Mouse (Mus musculus) CD4-positive, CD25-positive, alpha-beta regulatory T cell, adult 2 months (primary cell): ENCODE measurements around the gene Lipk.

Source experiments
- DNase-seq: peaks from one replicate; pipeline ENCODE4 v3.0.0-alpha.2; 2012; ENCODE audit warnings: low read depth, low spot score

Gene Lipk

DNA sequence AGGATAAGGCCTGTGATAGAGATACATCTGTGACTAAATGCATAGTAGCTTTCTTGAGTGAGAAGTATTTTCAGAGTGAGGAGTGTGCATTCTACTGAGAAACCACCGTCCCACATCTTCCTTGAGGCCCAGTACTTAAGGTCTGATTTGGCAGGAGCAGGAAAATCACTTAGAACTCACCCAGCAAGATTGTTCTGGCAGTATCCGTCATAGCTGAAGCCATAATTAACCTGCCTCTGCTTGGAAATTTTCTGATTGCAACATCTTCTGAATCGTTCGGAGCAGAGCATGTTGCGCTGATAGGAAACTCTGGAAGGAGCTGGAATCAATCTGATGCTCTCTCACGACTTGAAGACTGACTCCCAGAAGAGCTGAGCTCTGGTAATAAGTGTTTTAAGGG is at the start of gene Lipk:
Gene Lipk (plus strand): TSS at position 289 of the 400 bp plus-strand sequence.
- no peak for DNase-seq

DNA sequence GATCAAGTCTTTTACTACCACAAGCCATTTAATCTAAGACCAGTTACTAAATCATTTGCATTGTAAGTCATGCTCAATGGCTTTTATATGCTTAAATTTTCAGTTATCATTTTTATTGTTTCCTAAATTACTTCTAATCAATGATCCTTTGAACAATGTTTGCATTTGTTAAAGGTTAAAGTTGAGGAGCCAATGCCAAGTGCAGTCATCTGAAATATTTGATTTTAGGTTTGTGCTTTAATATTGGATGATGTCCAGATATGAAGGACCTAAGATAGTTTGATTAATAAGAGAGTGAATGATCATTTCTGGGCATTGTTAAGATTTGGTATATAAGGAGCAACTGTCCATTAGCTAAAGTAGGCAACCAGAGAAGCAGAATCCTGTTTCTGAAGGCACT is 47.2 kb upstream of the Lipk start, which contains the start of gene Lipf:
Gene Lipf (plus strand): TSS at position 301 of the 400 bp plus-strand sequence.
- no peak for DNase-seq

DNA sequence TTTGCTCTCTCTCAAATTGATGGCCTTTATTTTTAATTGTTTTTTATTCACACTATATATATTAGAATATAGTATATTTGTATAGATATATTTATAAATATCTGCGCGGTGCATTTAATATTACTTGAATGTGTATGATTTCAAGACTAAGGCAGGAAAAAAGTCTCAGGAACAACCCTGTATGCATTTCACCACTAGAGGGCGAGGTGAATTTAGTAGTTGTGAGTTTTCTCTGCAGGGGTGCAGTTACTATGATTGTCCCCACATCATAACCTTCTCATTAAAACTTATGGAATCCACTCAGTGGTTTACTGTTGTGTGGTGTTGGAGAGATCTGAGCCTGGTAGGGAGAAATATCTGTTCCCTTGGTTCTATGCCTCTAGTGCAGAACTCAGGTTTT is 29.1 kb upstream of the Lipk start:
- DNase-seq = peak; percentile 45

DNA sequence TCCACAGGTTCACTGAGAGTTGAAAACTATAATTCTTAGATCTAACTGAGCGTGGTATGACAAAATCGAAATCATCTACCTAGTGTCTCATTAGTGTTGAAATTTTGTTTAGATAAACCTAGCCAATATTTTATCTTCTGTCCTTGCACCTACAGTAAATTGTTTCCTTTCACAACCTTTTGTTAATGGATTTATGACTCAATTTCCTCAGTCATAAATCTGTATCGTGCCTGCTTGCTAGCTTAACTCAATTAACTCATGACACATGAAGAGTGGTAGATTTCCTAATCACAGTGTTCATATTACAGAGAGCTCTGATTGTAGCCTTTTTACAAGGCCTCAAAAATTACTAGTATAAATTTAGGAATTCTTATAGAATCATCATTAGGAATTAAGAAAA is 25.0 kb upstream of the Lipk start:
- no peak for DNase-seq

DNA sequence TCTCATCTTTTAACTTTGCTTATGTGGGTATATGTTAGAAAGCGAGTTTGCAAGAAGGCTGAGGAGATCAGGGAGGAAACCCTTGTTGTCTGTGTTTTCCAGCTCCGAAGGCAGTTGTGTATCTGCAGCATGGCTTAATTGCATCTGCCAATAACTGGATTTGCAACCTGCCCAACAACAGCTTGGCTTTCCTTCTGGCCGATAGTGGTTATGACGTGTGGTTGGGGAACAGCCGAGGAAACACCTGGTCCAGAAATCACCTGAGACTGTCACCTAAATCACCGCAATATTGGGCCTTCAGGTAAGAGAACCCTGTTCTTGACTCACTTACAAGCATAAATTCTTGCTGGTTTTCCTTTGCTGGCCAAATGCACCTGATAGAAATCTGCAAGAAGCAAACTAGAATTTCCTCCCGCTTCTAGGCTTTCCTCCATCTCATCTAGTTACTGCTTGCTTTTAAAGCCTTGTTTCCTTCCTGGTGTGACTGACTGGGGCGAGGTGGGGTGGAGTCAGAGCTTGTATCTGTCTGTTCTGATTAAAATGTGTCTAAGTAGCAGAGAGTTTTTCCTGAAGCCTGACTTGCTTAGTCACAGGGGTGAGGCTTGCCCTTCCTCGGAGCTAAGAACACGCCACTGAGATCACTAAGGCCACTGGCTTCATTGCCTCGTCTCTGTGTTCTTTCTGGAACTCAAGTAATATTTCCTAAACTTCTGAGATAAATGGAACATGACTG is 13.5 kb downstream of the Lipk start:
- no peak for DNase-seq

DNA sequence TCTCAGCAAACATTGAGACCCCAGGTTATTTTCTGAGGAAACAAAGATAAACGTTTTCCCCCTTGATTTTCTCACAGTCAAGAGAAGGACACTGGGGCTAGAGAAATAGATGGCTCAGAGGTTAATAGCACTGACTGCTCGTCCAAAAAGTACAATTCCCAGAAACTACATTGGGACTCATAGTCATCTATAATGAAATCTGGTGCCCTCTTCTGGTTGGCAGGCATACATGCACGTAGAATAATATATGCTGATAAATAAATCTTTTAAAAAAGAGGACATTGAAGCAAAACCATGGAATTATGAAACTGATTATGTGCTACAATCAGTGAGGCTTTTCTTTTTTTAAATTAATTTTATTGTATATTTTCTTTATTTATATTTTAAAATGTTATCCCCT is 14.7 kb downstream of the Lipk start:
- peak; percentile 43 for DNase-seq

DNA sequence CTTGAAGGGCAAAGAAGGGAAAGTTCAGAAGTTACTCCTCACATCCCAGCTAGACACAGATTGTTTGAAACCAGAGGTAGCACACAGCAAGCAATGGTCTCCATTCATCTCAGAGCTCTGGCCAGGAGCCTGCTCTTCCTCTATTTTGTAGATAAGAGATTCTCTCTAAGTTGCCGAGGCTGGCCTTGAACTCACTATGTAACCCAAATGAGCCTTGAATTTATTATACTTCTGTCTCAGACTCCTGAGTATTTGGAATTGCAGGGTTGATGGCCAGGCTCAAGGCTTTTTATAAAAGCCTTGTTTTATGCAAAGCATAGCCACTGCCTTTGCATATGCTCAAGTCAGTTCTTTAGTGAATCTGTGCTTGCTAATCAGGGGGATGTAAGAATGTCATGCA is 31.6 kb downstream of the Lipk start:
- DNase-seq = no peak

DNA sequence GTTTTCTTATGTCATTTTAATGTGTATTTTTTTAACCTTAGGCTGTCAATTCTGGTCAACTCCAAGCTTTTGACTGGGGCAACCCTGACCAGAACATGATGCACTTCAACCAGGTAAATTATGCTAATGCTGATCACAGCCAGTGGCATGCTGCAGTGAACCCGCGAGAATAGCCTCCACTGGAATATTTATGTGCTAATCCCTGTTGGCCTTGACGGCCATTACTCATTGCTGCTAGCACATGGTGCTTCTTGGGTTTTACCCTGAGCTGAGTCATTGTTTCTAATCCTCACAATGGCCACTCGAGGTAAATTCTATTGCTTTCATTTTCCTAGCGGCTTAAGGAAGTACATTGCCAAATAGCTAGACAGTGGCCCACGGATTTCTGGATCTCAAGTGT is 34.9 kb downstream of the Lipk start:
- DNase-seq = no peak

DNA sequence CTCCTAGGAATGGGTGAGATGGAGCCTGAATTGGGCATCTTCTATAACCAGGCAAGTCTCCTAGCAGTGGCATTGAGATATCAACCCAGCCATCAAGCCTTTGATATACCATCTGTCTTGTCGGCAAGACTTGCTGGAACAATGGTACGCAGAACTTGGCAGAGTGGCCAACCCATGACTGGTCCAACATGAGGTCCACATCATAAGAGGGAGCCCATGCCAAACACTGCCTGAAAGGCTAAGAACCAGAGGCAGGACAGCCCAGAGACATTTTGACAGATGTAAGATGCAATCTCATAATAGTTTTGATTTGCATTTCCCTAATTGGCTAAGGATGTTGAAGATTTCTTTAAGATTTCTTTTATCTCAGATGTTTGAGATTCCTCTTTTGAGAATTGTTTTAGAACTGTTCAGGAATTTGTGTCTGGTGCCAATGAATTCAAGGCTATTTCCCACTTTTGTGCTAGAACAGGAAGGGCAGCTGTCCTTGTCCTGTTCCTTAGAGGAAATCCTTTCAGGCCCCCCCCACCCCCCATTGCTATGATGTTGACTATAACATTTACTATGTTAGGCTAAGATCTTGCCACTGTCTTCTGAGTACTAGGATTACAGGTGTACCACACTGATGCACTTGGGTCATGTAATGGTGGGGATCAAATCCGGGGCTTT is 41.4 kb downstream of the Lipk start:
- DNase-seq = no peak

DNA sequence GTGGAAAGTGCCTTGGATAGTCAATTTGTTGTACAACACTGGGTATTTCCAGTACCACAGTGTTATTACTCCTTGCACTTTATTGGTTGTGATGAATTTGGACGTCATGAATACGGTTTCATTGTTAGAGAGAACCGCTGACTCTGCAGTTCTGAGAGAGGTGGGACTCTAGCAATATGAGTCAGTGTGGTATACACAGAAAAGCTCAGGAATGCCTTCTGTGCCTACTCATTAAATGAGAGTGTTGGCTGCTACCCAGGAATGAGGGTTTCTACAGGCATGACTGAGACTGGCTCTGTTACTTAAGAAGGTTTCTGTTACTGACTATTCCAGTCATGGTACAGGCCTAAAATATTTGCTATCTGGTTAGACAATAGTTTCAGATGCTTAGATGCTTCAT is 43.4 kb downstream of the Lipk start:
- DNase-seq = no peak

DNA sequence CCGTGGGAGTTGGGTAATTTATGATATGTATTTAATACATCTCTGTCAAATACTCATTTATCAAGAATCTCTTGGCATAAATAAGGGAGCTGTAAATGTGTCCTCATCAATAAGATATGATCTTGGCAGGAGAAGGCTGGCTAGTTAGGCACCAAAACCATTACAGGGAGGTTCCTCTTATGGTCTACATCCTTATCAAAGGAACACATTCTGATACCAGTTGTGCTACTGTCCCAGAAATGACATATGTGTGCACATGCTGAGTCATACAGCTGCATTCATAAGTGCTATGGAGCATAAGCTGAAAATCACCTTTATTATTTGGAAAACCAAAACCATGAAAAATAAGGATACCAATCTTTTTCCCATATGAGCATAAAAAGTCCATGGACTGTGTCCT is 55.5 kb downstream of the Lipk start:
- DNase-seq = no peak

DNA sequence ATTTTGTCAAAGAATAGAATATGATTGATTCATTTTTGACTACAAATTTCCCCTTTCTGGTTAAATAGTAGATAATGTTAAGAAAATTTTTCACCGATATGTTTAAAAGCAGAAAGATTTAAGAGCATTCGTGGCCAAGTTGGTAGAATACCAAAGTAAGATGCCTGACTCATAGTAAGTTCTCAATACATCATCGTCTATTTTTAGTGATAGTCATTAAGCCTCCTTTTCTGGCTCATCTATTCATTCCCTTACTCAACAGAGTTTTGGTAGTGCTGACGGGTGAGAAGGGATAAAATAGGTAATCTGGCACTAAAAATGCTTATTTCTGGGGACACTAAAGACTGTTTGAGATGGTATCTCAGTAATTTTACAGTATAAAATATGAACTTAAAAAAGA is 56.0 kb downstream of the Lipk start:
- no peak for DNase-seq

DNA sequence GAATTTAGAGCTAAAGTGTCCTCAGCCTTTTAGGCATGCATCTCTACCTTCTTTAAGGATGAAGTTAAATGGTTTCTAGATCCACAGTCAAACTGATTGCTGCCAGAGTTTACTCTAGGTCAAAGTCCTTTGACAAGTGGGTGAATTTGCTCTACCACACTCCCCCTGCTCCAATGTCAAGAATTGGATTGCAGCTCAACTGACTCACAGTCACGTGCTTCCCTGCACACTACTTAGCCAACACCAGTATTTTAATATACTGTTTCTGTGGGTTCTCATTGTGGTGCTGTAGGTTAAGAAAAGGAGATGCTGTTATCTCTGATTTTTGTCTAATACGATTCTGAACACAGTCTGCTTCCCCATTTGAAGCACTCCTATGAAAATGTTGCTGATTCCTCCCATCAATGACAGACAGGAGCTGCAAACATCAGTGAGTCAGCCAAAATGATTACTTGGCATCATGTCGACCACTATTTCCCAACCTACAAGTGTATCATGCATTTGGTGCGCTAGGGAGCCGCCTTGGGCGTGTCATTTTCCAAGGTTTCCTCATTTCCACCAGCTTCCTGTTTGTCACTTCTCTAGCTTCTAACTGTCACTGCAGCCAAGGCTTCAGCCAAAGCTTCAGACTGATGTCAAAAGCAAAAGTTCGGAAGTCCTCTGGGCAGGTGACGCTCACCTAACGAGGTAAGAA is 58.8 kb downstream of the Lipk start, which contains the start of gene Lipn:
Gene Lipn (plus strand): TSS at position 580 of the 694 bp plus-strand sequence.
- DNase-seq = no peak

DNA sequence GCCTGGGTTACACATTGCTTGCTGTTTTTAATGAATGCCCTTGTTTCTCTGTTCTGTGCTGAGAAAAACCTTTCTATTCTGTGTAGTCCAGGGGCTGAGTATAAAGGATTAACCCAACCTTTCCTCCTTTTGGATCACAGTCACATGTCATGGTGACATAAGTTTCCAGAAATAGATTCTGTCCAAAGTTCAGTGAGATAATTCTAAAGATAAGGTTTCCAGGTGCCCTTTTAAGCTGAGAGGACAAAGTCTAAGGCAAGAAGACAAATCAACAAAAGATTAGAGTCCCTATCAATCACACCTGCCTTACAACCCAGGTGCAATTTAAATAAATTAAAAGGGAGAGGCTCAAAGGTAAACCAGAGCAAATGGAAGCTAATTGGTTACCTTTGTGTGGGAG is 66.1 kb downstream of the Lipk start:
- DNase-seq = no peak

DNA sequence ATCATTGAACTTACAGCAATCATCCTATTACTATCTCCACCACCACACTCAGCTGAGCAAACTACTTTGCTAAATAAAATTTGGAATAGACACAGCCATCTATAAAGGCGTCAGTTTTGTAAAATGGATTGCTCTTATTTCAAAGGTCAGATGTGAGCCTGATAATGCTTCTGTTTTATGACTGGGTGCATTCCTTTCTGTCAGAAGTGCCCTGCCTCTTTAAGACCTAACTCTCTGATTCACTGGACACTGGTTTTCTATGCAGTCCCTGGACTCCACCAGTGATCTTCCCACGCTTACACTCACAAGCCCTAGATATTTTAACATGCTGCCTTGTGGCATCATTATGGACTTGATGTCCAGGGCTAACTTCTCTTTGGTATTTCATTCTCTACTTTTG is 70.0 kb downstream of the Lipk start:
- no peak for DNase-seq

DNA sequence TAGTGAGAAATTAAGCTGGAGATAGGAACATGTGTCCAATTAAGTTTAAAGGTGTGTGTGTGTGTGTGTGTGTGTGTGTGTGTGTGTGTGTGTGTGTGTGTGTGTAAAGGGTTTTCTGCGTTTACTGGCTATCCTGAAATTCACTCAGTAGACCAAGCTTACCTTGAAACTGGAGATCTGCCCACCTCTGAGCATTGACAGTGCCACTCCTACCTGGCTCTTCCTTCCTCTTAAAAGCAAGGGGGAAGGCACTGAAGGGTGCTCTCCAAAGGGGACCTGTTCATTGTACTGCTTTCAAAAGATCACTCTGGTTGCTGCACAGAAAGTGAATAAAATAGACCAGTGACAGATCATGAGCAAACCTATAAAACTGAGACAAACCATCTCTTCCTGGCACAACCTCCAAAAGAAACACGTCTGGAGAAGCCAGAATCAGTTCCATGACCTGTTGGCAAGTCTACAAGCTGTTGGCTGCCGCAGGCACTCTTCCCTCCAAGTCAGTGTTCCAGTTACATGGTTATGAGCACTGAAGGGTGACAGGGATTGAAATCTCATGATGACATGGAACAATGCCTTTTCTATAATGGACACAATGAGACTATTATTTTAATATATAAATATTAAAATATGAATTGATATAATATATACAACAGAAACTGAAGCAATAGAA is 81.1 kb downstream of the Lipk start:
- no peak for DNase-seq

DNA sequence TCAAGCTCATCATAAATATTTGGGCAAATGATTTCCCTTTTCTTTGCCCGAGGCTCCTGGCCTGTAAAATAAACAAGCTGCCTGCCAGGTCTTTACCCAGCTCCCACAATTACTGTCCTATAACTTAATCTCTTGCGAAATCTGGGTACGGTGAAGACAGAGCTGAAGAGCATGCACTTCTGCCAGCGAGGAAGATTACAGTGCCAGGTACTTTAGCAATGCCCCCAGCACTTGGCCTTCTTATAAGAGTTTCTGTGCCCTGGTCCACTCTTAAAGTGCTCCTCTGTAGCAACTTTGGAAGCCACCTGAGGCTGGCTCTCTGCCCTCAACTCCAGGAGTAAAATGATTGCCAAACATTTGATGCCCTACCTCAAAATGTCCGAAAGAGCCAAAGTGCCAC is 87.3 kb downstream of the Lipk start:
- no peak for DNase-seq

DNA sequence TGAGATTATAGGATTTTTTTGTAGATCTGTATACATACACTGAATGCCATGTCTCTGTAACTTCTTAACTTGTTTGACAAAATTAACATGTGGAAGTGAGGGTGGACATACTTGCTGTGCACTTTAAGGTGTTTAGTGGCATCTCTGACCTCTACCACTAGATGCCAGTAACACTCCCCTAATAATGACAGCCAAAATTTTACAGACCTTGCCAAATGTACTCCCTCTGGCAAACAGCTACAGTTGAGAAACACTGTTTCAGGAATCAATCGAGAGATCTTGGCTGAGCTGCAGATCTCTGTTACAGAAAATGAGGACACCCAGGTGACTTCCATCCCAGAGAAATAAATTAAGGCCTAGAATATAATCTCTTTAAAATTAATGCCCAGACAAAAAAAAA is 88.1 kb downstream of the Lipk start:
- DNase-seq = peak; percentile 7
